Mouse (Mus musculus): ENCODE results near the gene Slc35g3. TPM values are rescaled to one million over a fixed set of nuclear protein-coding genes. Genes with fewer than 3 reads are reported as not detected.
A peak's percentile ranks its signal among the peaks of the same experiment; 100 is the strongest.

The Slc35g3 gene
- total and polyA plus RNA-seq, 3 experiments: not detected

GRCm38 (mm10) chr11:69760901-69761200, 917 bp downstream of the Slc35g3 start:
- dilution Hi-C loops (cut with MboI; ENCODE audit: extremely low pct_ligation_motif_present, extremely low pct_unique_long_range_greater_than_20kb, low sequenced_read_pairs): no loop called here
- Histone ChIP-seq H3K79me2 (replicated peaks; ENCODE audit: control insufficient read depth, extremely low read depth, insufficient read depth, poor library complexity, severe bottlenecking) (peaks cover 18% of the 10 kb centered on the region), H3K27me3 (replicated peaks) (peaks cover 4% of the 10 kb centered on the region), H3K4me3 (replicated peaks in 1 of 3; ENCODE audit: low read depth in 2 of 3, low read length in 2 of 3, poor library complexity in 1 of 3) (no peak overlapping the region), H3K4me1 (ENCODE audit: control insufficient read depth in 1 of 2, insufficient read depth in 2 of 2) (peaks cover 13 to 30% of the 10 kb centered on the region in 2 experiments), H3K4me2 (ENCODE audit: insufficient read depth, low read depth, poor library complexity, severe bottlenecking) (no peak overlapping the region), H3K9ac (ENCODE audit: insufficient read depth, low read depth) (no peak overlapping the region), H3K36me3 (replicated peaks in 1 of 2; ENCODE audit: control insufficient read depth in 1 of 2, insufficient read depth in 1 of 2, low read length in 1 of 2) (peaks cover 0 to 3% of the 10 kb centered on the region in 2 experiments), H3K9me3 (replicated peaks; ENCODE audit: low read length) (no peaks in the 10 kb centered on the region), H3K27ac (ENCODE audit: insufficient read depth, low read depth) (no peak overlapping the region)
- in situ Hi-C loops (cut with MboI; ENCODE audit: low pct_ligation_motif_present, low pct_unique_long_range_greater_than_20kb, low sequenced_read_pairs): no loop called here
- TF ChIP-seq MAFK (IDR thresholded peaks at IDR 0.05; ENCODE audit: insufficient replicate concordance, low read length) (no peak), USF1 (IDR thresholded peaks at IDR 0.05; ENCODE audit: low read depth, low read length) (no peak), RCOR1 (conservative IDR thresholded peaks at IDR 0.05; ENCODE audit: low read depth, low read length) (no peak), ZC3H11A (IDR thresholded peaks at IDR 0.05; ENCODE audit: low read depth, low read length) (no peak), ELF1 (IDR thresholded peaks at IDR 0.05; ENCODE audit: low read depth, low read length) (no peak), CHD2 (IDR thresholded peaks at IDR 0.05; ENCODE audit: low read length) (no peak), BHLHE40 (IDR thresholded peaks at IDR 0.05; ENCODE audit: low read depth, low read length) (no peak), UBTF (IDR thresholded peaks at IDR 0.05; ENCODE audit: low read depth, low read length) (no peak), E2F4 (IDR thresholded peaks at IDR 0.05; ENCODE audit: insufficient replicate concordance, low read depth, low read length) (no peak), JUN (IDR thresholded peaks at IDR 0.05; ENCODE audit: insufficient read depth, low read depth, low read length) (no peak), ZKSCAN1 (IDR thresholded peaks at IDR 0.05; ENCODE audit: borderline replicate concordance, low read depth, low read length) (no peak), CTCF (conservative IDR thresholded peaks at IDR 0.05 in 1 of 2, IDR thresholded peaks at IDR 0.05 in 1 of 2; ENCODE audit: low read depth in 2 of 2, low read length in 2 of 2) (no peak), MAZ (IDR thresholded peaks at IDR 0.05; ENCODE audit: low read depth, low read length) (no peak), KAT2A (IDR thresholded peaks at IDR 0.05; ENCODE audit: insufficient replicate concordance, low read length) (no peak)
- DNase-seq (ENCODE audit: extremely low read depth): no peak

- peaks cover 2% of the 10 kb centered on the region for H3K27me3 ChIP-seq (replicated peaks)
- peak overlapping the region; percentile 44; the same call in 1 of the 2 replicates for H3K27ac ChIP-seq (ENCODE audit: insufficient read depth, low read depth)
- H3K4me1 ChIP-seq (ENCODE audit: control insufficient read depth in 1 of 2, insufficient read depth in 2 of 2): peaks cover 13 to 31% of the 10 kb centered on the region in 2 experiments
- peak overlapping the region; percentile 82; the same call in 1 of the 2 replicates for H3K4me2 ChIP-seq (ENCODE audit: insufficient read depth, low read depth, poor library complexity, severe bottlenecking)
- no peak for DNase-seq (ENCODE audit: extremely low read depth)
- H3K79me2 ChIP-seq (replicated peaks; ENCODE audit: control insufficient read depth, extremely low read depth, insufficient read depth, poor library complexity, severe bottlenecking): peaks cover 23% of the 10 kb centered on the region
- TF ChIP-seq KAT2A (IDR thresholded peaks at IDR 0.05; ENCODE audit: insufficient replicate concordance, low read length) (no peak), NELFE (IDR thresholded peaks at IDR 0.05; ENCODE audit: low read depth, low read length) (no peak), RAD21 (IDR thresholded peaks at IDR 0.05; ENCODE audit: low read depth, low read length) (no peak), CHD1 (IDR thresholded peaks at IDR 0.05; ENCODE audit: low read depth, low read length) (no peak), IRF4 (IDR thresholded peaks at IDR 0.05; ENCODE audit: low read depth, low read length) (no peak), GABPA (IDR thresholded peaks at IDR 0.05; ENCODE audit: insufficient replicate concordance, low read depth, low read length) (no peak), JUND (conservative IDR thresholded peaks at IDR 0.05; ENCODE audit: low read depth, low read length) (no peak), ETS1 (conservative IDR thresholded peaks at IDR 0.05; ENCODE audit: low read depth, low read length) (no peak), USF1 (IDR thresholded peaks at IDR 0.05; ENCODE audit: low read depth, low read length) (no peak), POLR2AphosphoS2 (IDR thresholded peaks at IDR 0.05; ENCODE audit: low read depth, low read length) (no peak), CTCF (conservative IDR thresholded peaks at IDR 0.05 in 1 of 2, IDR thresholded peaks at IDR 0.05 in 1 of 2; ENCODE audit: low read depth in 2 of 2, low read length in 2 of 2) (no peak)
- in situ Hi-C loops (cut with MboI; ENCODE audit: low pct_ligation_motif_present, low pct_unique_long_range_greater_than_20kb, low sequenced_read_pairs) (no loop called here), dilution Hi-C loops (cut with MboI; ENCODE audit: extremely low pct_ligation_motif_present, extremely low pct_unique_long_range_greater_than_20kb, low sequenced_read_pairs) (no loop called here)
- peak overlapping the region in 1 of 3 experiments; percentile 37 for H3K4me3 ChIP-seq (replicated peaks in 1 of 3; ENCODE audit: low read depth in 2 of 3, low read length in 2 of 3, poor library complexity in 1 of 3)
- H3K9me3 ChIP-seq (replicated peaks; ENCODE audit: low read length): no peaks in the 10 kb centered on the region
- H3K36me3 ChIP-seq (replicated peaks in 1 of 2; ENCODE audit: control insufficient read depth in 1 of 2, insufficient read depth in 1 of 2, low read length in 1 of 2): peaks cover 0 to 6% of the 10 kb centered on the region in 2 experiments
- peak overlapping the region; percentile 82; the same call in 1 of the 2 replicates for H3K9ac ChIP-seq (ENCODE audit: insufficient read depth, low read depth)
Measured at GRCm38 (mm10) chr11:69760160-69760900, 1.4 kb downstream of the Slc35g3 start.
